Comparison of ENCODE assay signal across 26 mouse cellular contexts in genomic region chr17:87471661-87472060, GRCm38 (mm10). TPM values are rescaled to one million over a fixed set of nuclear protein-coding genes. Genes with fewer than 3 reads are reported as not detected.
"Had no signal": no experiment of that assay in that cellular context is flagged by ENCODE, and none has a peak within 500 bp of the region (broad histone marks: within the 10 kb centered on the region; RNA-seq: fewer than 3 reads in every experiment).

No protein-coding gene starts in this region.

- H3K27ac ChIP-seq: kidney, embryonic 15.5 days; left cerebral cortex, adult 2 months; liver, embryonic 15.5 days; macrophage; stomach, postnatal 0 days had no signal

- DNase-seq: kidney, adult 11 months; kidney, adult 8-10 months; kidney, postnatal 10 days; kidney, postnatal 36 days; layer of hippocampus, postnatal 36 days; lung, adult 2 months; lung, postnatal 14 days; midbrain, embryonic 14.5 days; thymus, adult 2 months; thymus, postnatal 14 days; thymus, postnatal 4 days had no signal

- H3K4me2 ChIP-seq: kidney, embryonic 15.5 days had no signal

- H3K36me3 ChIP-seq: kidney, embryonic 15.5 days; liver, embryonic 15.5 days had no signal

- H3K27me3 ChIP-seq: kidney, embryonic 15.5 days had no signal

- H3K4me3 ChIP-seq: kidney, embryonic 15.5 days; left cerebral cortex, adult 2 months; liver, embryonic 15.5 days had no signal

- H3K9me3 ChIP-seq: kidney, embryonic 15.5 days; liver, embryonic 15.5 days had no signal

- H3K9ac ChIP-seq: kidney, embryonic 15.5 days; liver, embryonic 15.5 days had no signal

RNA-seq across cellular contexts. Expression of gene Stpg4, which starts 44.1 kb away (rescaled TPM):
- total RNA-seq: layer of hippocampus, adult 8-10 months; layer of hippocampus, postnatal 10 days; layer of hippocampus, postnatal 36 days; left cerebral cortex, adult 2 months; left cerebral cortex, postnatal 36 days; megakaryocyte, adult 5-6 weeks; midbrain, postnatal 0 days had no signal
- polyA plus RNA-seq: kidney, embryonic 15.5 days; limb, embryonic 14.5 days; liver, embryonic 15.5 days; lung, adult 2 months; lung, embryonic 16.5 days; macrophage; midbrain, embryonic 14.5 days; neural tube, embryonic 14.5 days; small intestine, adult 2 months; stomach, embryonic 14.5 days; stomach, postnatal 0 days had no signal
